Mouse (Mus musculus): Measurements from ENCODE around the gene Hdac11. TPM values are rescaled to one million over a fixed set of nuclear protein-coding genes. Genes with fewer than 3 reads are reported as not detected.
A peak's percentile ranks its signal among the peaks of the same experiment; 100 is the strongest.
"Not testable (repeated sequence)": the region's sequence is repeated elsewhere in the genome, so short reads cannot be mapped to it uniquely, and the experiment has no call there.

Gene Hdac11
- polyA plus RNA-seq, 1 experiment from 2014 or later: 4.6 TPM

DNA sequence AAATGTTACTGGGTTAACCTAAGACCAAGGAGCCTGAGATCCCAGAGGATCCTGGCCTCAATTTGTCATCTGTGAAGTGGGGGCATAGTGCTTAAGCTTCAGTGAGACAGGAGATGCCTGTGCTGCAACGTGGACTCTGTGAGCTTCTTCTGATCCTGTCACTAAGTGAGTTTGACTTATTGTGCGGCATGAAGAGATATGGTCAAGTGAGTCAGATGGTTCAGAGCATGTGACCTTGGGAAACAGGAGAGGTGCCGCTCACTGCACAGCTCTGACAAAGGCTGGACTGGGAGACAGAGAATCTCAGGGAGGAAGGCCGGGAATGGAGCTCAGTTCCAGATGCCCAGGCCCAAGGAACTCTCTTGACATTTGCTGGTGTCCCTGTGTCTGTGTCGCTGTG, 49.3 kb downstream of the Hdac11 start:
- no peak for ATAC-seq
- Histone ChIP-seq H3K9me3 (ENCODE audit: low read length) (no peaks in the 10 kb centered on the region), H3K4me2 (ENCODE audit: low read depth, low read length) (no peak overlapping the region), H3K9ac (replicated peaks) (no peak overlapping the region), H3K36me3 (replicated peaks; ENCODE audit: insufficient read depth, low read length) (no peaks in the 10 kb centered on the region), H3K27ac (ENCODE audit: low read depth) (no peak overlapping the region), H3K27me3 (ENCODE audit: insufficient read depth, low read length) (no peaks in the 10 kb centered on the region), H3K4me1 (ENCODE audit: insufficient read depth) (no peaks in the 10 kb centered on the region), H3K4me3 (ENCODE audit: low read depth, low read length) (no peak overlapping the region)
- no peak for DNase-seq
- TF ChIP-seq EP300 (IDR thresholded peaks at IDR 0.05; ENCODE audit: low read depth) (no peak), CTCF (IDR thresholded peaks at IDR 0.05; ENCODE audit: low read depth) (no peak)
- WGBS (ENCODE audit: insufficient replicate concordance): 58% methylated on average over 5 of the region's 5 CpGs

DNA sequence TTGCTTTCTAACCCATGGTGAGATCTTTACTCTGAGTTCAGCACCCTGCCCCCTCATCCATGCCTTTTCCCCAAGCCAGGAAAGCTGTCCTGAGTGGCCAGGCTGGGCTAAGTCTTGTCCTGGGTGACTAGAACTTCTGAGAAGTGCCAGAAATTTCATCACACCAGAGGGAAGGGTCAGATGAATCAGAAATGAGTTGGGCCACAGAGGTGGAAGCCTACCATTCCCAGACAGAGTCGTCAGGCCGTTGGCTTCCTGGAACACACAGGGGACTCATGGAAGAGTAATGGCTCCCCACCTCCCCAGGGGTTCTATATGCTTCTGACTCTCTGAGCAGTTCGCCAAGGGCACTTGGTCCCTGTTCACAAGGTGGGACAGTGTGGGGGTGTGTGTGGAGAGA, 51.0 kb downstream of the Hdac11 start:
- Histone ChIP-seq H3K4me3 (ENCODE audit: low read depth, low read length) (no peak overlapping the region), H3K36me3 (replicated peaks; ENCODE audit: insufficient read depth, low read length) (no peaks in the 10 kb centered on the region), H3K27ac (ENCODE audit: low read depth) (no peak overlapping the region), H3K9ac (replicated peaks) (no peak overlapping the region), H3K4me1 (ENCODE audit: insufficient read depth) (no peaks in the 10 kb centered on the region), H3K9me3 (ENCODE audit: low read length) (no peaks in the 10 kb centered on the region), H3K4me2 (ENCODE audit: low read depth, low read length) (no peak overlapping the region), H3K27me3 (ENCODE audit: insufficient read depth, low read length) (0 out of 2 replicates have a peak, but pooled peaks cover 11% of the 10 kb centered on the region)
- TF ChIP-seq CTCF (IDR thresholded peaks at IDR 0.05; ENCODE audit: low read depth) (no peak), EP300 (IDR thresholded peaks at IDR 0.05; ENCODE audit: low read depth) (no peak)
- DNase-seq: no peak
- WGBS (ENCODE audit: insufficient replicate concordance): 61% methylated on average over 3 of the region's 3 CpGs
- no peak for ATAC-seq

- Histone ChIP-seq H3K27ac (ENCODE audit: low read depth) (no peak overlapping the region), H3K27me3 (ENCODE audit: insufficient read depth, low read length) (peaks cover 23% of the 10 kb centered on the region; the same call in 1 of the 2 replicates), H3K4me3 (ENCODE audit: low read depth, low read length) (no peak overlapping the region), H3K4me1 (ENCODE audit: insufficient read depth) (peaks cover 3% of the 10 kb centered on the region; the same call in 1 of the 2 replicates), H3K4me2 (ENCODE audit: low read depth, low read length) (no peak overlapping the region), H3K9ac (replicated peaks) (no peak overlapping the region), H3K36me3 (replicated peaks; ENCODE audit: insufficient read depth, low read length) (no peaks in the 10 kb centered on the region), H3K9me3 (ENCODE audit: low read length) (no peaks in the 10 kb centered on the region)
- ATAC-seq (no peak), DNase-seq (no peak)
- TF ChIP-seq EP300 (IDR thresholded peaks at IDR 0.05; ENCODE audit: low read depth) (no peak), CTCF (IDR thresholded peaks at IDR 0.05; ENCODE audit: low read depth) (no peak)
- WGBS (ENCODE audit: insufficient replicate concordance): 31% methylated on average over 2 of the region's 2 CpGs
Observed at GRCm38 (mm10) chr6:91209780-91210179, 53.3 kb downstream of the Hdac11 start.

DNA sequence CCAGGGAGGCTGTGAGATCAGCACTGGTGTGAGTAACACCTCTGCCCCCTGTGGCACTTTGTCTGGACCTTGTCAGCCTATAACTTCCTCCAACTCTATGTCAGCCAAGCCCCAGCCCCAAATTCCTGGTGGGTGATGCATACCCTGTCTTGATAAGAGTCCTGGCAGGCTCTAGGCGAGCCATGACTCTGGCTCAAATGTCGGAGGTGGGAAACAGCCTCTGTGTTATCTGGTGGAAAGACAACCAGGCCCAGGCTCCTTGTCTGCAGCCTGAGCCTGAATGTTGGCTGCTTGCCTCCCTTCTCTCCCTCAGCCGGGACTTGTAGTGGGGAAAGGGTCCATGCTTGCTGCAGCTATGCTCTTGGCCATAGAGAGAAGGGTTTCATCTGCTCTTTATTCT, 54.4 kb downstream of the Hdac11 start:
- no peak for ATAC-seq
- peaks cover 26% of the 10 kb centered on the region; the same call in 1 of the 2 replicates for H3K27me3 ChIP-seq (ENCODE audit: insufficient read depth, low read length)
- H3K4me1 ChIP-seq (ENCODE audit: insufficient read depth): peaks cover 3% of the 10 kb centered on the region; the same call in 1 of the 2 replicates
- no peaks in the 10 kb centered on the region for H3K36me3 ChIP-seq (replicated peaks; ENCODE audit: insufficient read depth, low read length)
- TF ChIP-seq CTCF (IDR thresholded peaks at IDR 0.05; ENCODE audit: low read depth) (no peak), EP300 (IDR thresholded peaks at IDR 0.05; ENCODE audit: low read depth) (no peak)
- no peak overlapping the region for H3K4me3 ChIP-seq (ENCODE audit: low read depth, low read length)
- no peak overlapping the region for H3K27ac ChIP-seq (ENCODE audit: low read depth)
- no peak for DNase-seq
- no peak overlapping the region for H3K9ac ChIP-seq (replicated peaks)
- H3K4me2 ChIP-seq (ENCODE audit: low read depth, low read length): no peak overlapping the region
- H3K9me3 ChIP-seq (ENCODE audit: low read length): no peaks in the 10 kb centered on the region
- 48% methylated on average over 3 of the region's 3 CpGs for WGBS (ENCODE audit: insufficient replicate concordance)

DNA sequence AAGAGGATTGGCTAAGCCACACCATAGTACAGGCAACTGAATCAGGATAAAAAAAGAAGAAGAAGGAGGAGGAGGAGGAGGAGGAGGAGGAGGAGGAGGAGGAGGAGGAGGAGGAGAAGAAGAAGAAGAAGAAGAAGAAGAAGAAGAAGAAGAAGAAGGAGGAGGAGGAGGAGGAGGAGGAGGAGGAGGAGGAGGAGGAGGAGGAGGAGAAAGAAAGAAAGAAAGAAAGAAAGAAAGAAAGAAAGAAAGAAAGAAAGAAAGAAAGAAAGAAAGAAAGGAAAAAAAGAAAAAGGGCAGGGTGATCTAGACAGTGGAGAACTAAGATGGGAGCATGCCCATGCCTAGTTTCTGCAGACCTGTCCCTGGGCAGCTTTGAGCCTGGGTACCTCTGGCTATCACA, 55.7 kb downstream of the Hdac11 start, which contains the start of gene Fbln2:
Gene Fbln2 (plus strand): TSS at position 301 of the 400 bp plus-strand sequence.
- H3K4me1 ChIP-seq (ENCODE audit: insufficient read depth); H3K9ac ChIP-seq (replicated peaks); H3K27ac ChIP-seq (ENCODE audit: low read depth); H3K36me3 ChIP-seq (replicated peaks; ENCODE audit: insufficient read depth, low read length); DNase-seq; ATAC-seq; H3K9me3 ChIP-seq (ENCODE audit: low read length): not testable (repeated sequence)
- Histone ChIP-seq H3K27me3 (ENCODE audit: insufficient read depth, low read length) (peaks cover 26% of the 10 kb centered on the region; the same call in 1 of the 2 replicates), H3K4me3 (ENCODE audit: low read depth, low read length) (peak within 1 kb of the TSS; percentile 10; the same call in 1 of the 2 replicates), H3K4me2 (ENCODE audit: low read depth, low read length) (peak within 1 kb of the TSS; percentile 33; the same call in 1 of the 2 replicates)

DNA sequence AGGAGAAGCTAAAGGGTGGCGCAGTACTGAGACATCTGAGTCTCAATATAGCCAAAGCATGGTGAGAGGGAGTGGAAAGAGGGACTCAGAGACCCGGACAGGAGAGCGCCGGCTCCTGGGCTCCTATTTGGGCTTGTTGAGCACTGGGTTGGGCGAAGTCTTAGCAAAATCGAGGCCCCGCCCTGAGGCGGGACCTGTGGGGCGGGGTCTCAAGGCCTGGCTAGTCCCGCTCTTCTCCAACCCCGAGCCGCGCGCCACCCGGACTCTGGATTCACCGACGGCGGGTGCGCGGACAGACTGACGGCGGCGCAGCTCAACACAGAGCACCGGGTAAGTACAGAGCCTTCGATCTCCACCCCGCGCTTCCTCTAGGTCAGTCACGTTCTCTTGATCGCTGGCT, 56.1 kb downstream of the Hdac11 start:
- Histone ChIP-seq H3K36me3 (replicated peaks; ENCODE audit: insufficient read depth, low read length) (no peaks in the 10 kb centered on the region), H3K9ac (replicated peaks) (no peak overlapping the region), H3K27ac (ENCODE audit: low read depth) (no peak overlapping the region), H3K4me2 (ENCODE audit: low read depth, low read length) (peak overlapping the region; percentile 33; the same call in 1 of the 2 replicates), H3K9me3 (ENCODE audit: low read length) (no peaks in the 10 kb centered on the region), H3K4me1 (ENCODE audit: insufficient read depth) (peaks cover 3% of the 10 kb centered on the region; the same call in 1 of the 2 replicates), H3K27me3 (ENCODE audit: insufficient read depth, low read length) (peaks cover 26% of the 10 kb centered on the region; the same call in 1 of the 2 replicates), H3K4me3 (ENCODE audit: low read depth, low read length) (peak overlapping the region; percentile 10; the same call in 1 of the 2 replicates)
- DNase-seq: peak; percentile 62
- ATAC-seq: peak; percentile 60
- TF ChIP-seq CTCF (IDR thresholded peaks at IDR 0.05; ENCODE audit: low read depth) (no peak), EP300 (IDR thresholded peaks at IDR 0.05; ENCODE audit: low read depth) (no peak)
- WGBS (ENCODE audit: insufficient replicate concordance): 5% methylated on average over 21 of the region's 29 CpGs

Data from liver, postnatal 0 days (tissue).